Mouse (Mus musculus) heart, postnatal 0 days (tissue): ENCODE data around the gene Ints6.

Source experiments
- CTCF ChIP-seq: IDR thresholded peaks from 2 replicates; pipeline ENCODE4 v1.5.1; 2016; ENCODE audit warnings: antibody characterized with exemption, control low read depth, low read depth
- EP300 ChIP-seq: IDR thresholded peaks from 2 replicates; pipeline ENCODE4 v1.6.1; 2016; ENCODE audit warnings: antibody characterized with exemption, low read depth

- no peak for TF ChIP-seq CTCF
- no peak for TF ChIP-seq EP300
These were observed 95.8 kb downstream of the Ints6 start for GRCm38 (mm10) chr14:62664976-62665673.
